Mouse (Mus musculus): ENCODE results near the gene Fkbp9. TPM values are rescaled to one million over a fixed set of nuclear protein-coding genes. Genes with fewer than 3 reads are reported as not detected.
"Not testable (repeated sequence)": the region's sequence is repeated elsewhere in the genome, so short reads cannot be mapped to it uniquely, and the experiment has no call there.

Gene Fkbp9
- polyA plus RNA-seq, 1 experiment from 2014 or later = 55.4 TPM

DNA sequence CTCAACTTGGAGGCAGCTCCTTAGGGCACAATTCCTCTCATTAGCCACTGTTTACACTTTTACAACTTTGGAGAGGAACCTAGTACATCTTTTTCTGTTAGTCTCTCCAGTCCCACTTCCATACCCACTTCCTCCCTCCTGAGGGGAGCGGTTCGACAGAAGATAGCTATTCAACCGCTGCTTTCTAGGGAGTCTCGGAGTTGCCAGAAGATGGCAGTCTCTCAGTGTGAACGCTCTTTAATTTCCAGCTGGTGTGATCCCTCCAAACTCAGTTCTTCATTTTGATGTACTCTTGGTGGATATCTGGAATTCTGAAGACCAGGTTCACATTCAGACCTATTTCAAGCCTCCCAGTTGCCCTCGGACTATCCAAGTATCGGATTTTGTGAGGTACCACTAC, 18.5 kb downstream of the Fkbp9 start:
- Histone ChIP-seq H3K4me2 (replicated peaks; ENCODE audit: low read depth, low read length) (no peak overlapping the region), H3K4me1 (replicated peaks; ENCODE audit: control insufficient read depth, insufficient read depth, low read length) (no peaks in the 10 kb centered on the region), H3K9ac (ENCODE audit: low read depth, low read length) (no peak overlapping the region), H3K27ac (ENCODE audit: low read depth, low read length) (no peak overlapping the region), H3K4me3 (ENCODE audit: low read depth, low read length) (no peak overlapping the region), H3K36me3 (ENCODE audit: control insufficient read depth, insufficient read depth, low read length) (no peaks in the 10 kb centered on the region), H3K27me3 (ENCODE audit: control insufficient read depth, insufficient read depth, low read length) (no peaks in the 10 kb centered on the region), H3K9me3 (ENCODE audit: control insufficient read depth, low read length) (no peaks in the 10 kb centered on the region)
- no peak for ATAC-seq (ENCODE audit: low FRiP score)
- 82% methylated on average over 7 of the region's 7 CpGs for WGBS
- DNase-seq (ENCODE audit: low spot score) = peak; percentile 13

DNA sequence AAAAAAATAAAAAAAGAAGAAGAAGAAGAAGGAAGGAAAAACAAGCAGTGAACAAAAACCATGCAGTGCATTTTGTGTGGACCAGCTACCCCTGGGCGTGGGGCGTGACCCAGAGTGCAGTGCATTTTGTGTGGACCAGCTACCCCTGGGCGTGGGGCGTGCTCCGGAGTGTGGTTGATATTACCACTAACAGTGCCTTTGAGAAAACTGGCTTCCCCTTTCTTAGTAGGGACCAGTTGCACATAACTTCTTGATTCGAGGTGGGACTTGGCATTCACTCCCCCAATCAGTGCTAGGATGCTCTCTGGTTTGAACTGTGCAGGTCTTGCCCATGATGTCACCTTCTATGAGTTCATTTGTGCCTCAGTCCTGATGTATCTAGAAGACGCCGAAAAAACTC, 22.9 kb downstream of the Fkbp9 start:
- DNase-seq (ENCODE audit: low spot score) = no peak
- no peak overlapping the region for H3K4me3 ChIP-seq (ENCODE audit: low read depth, low read length)
- WGBS = 92% methylated on average over 8 of the region's 8 CpGs
- no peak overlapping the region for H3K9ac ChIP-seq (ENCODE audit: low read depth, low read length)
- no peaks in the 10 kb centered on the region for H3K4me1 ChIP-seq (replicated peaks; ENCODE audit: control insufficient read depth, insufficient read depth, low read length)
- no peak overlapping the region for H3K4me2 ChIP-seq (replicated peaks; ENCODE audit: low read depth, low read length)
- no peaks in the 10 kb centered on the region for H3K9me3 ChIP-seq (ENCODE audit: control insufficient read depth, low read length)
- no peak overlapping the region for H3K27ac ChIP-seq (ENCODE audit: low read depth, low read length)
- H3K36me3 ChIP-seq (ENCODE audit: control insufficient read depth, insufficient read depth, low read length) = no peaks in the 10 kb centered on the region
- H3K27me3 ChIP-seq (ENCODE audit: control insufficient read depth, insufficient read depth, low read length) = no peaks in the 10 kb centered on the region
- no peak for ATAC-seq (ENCODE audit: low FRiP score)

DNA sequence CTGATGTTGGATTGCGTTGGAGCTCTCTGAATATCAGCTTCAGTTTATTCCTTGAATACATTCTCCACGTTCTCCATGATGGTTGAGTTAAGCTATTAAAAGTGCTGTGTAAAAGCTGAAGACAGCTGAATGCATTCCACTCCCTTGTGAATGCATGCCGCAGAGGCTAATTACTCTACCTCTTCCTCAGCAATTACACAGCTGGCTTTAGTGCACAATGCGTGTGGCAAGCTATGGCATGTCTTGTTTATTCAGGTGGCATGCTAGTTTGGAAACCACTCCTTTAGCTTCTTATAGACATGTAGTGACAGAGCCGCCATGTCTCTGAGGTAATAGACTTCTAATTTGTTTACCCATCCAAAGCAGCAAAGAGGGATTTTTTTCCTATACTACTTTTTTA, 24.9 kb downstream of the Fkbp9 start:
- Histone ChIP-seq H3K4me3 (ENCODE audit: low read depth, low read length) (no peak overlapping the region), H3K27me3 (ENCODE audit: control insufficient read depth, insufficient read depth, low read length) (no peaks in the 10 kb centered on the region), H3K36me3 (ENCODE audit: control insufficient read depth, insufficient read depth, low read length) (no peaks in the 10 kb centered on the region), H3K9ac (ENCODE audit: low read depth, low read length) (no peak overlapping the region), H3K9me3 (ENCODE audit: control insufficient read depth, low read length) (no peaks in the 10 kb centered on the region), H3K4me1 (replicated peaks; ENCODE audit: control insufficient read depth, insufficient read depth, low read length) (no peaks in the 10 kb centered on the region), H3K27ac (ENCODE audit: low read depth, low read length) (no peak overlapping the region), H3K4me2 (replicated peaks; ENCODE audit: low read depth, low read length) (no peak overlapping the region)
- DNase-seq (ENCODE audit: low spot score) (no peak), ATAC-seq (ENCODE audit: low FRiP score) (no peak)
- WGBS = 78% methylated on average over 5 of the region's 5 CpGs

DNA sequence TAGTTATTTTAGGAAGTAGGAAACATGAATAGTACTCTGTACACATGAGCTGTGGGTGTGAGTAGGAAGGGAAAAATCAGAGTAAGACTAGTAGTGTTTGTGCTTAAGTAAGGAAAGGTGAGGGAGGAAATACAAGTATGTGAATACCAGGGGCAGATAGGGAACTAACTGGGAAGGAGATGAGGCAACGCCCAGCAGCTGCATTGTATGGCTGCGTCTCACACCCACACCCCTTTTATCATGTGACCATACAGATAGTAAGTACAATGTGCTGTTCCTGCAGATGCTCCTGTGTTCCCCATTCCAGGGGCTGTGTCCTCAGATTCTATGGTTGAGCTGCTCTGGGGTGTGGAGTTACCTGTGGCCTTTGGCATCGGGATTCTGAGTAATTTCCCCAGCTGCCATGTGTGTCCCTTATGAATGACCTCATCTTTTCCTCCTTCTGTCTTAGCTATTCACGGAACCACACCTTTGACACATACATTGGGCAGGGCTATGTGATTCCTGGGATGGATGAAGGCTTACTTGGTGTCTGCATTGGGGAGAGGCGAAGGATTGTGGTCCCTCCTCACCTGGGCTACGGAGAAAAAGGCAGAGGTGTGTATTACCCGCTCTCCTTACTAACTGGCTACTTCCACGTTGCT, 28.5 kb downstream of the Fkbp9 start:
- Histone ChIP-seq H3K9ac (ENCODE audit: low read depth, low read length) (no peak overlapping the region), H3K9me3 (ENCODE audit: control insufficient read depth, low read length) (no peaks in the 10 kb centered on the region), H3K27me3 (ENCODE audit: control insufficient read depth, insufficient read depth, low read length) (no peaks in the 10 kb centered on the region), H3K4me3 (ENCODE audit: low read depth, low read length) (no peak overlapping the region), H3K36me3 (ENCODE audit: control insufficient read depth, insufficient read depth, low read length) (no peaks in the 10 kb centered on the region), H3K4me1 (replicated peaks; ENCODE audit: control insufficient read depth, insufficient read depth, low read length) (no peaks in the 10 kb centered on the region), H3K27ac (ENCODE audit: low read depth, low read length) (no peak overlapping the region), H3K4me2 (replicated peaks; ENCODE audit: low read depth, low read length) (no peak overlapping the region)
- DNase-seq (ENCODE audit: low spot score) (no peak), ATAC-seq (ENCODE audit: low FRiP score) (no peak)
- WGBS = 94% methylated on average over 8 of the region's 8 CpGs

DNA sequence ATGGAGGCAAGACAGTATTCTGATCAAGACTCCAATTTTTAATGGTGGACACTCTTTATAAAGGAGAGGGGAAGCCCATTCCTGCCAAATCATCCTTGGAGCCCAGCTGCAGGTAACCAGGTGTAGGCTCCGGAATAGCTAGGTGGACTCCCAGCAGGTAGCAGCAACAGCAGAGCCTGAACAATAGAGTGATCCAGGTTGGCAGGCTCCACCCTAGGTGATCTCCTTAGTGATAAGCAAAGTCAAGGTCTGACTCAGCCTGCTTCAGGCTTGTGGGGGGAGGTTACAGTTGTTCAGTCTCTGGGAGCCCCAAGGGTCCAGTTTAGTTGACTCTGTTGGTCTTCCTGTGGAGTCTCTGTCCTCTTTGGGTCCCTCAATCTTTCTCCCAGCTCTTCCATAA, 35.0 kb downstream of the Fkbp9 start:
- not testable (repeated sequence) for DNase-seq (ENCODE audit: low spot score); H3K9me3 ChIP-seq (ENCODE audit: control insufficient read depth, low read length); H3K4me1 ChIP-seq (replicated peaks; ENCODE audit: control insufficient read depth, insufficient read depth, low read length); H3K27me3 ChIP-seq (ENCODE audit: control insufficient read depth, insufficient read depth, low read length); H3K4me2 ChIP-seq (replicated peaks; ENCODE audit: low read depth, low read length); ATAC-seq (ENCODE audit: low FRiP score); H3K27ac ChIP-seq (ENCODE audit: low read depth, low read length); H3K4me3 ChIP-seq (ENCODE audit: low read depth, low read length); H3K36me3 ChIP-seq (ENCODE audit: control insufficient read depth, insufficient read depth, low read length); H3K9ac ChIP-seq (ENCODE audit: low read depth, low read length)
- 70% methylated on average over 1 of the region's 1 CpGs for WGBS

DNA sequence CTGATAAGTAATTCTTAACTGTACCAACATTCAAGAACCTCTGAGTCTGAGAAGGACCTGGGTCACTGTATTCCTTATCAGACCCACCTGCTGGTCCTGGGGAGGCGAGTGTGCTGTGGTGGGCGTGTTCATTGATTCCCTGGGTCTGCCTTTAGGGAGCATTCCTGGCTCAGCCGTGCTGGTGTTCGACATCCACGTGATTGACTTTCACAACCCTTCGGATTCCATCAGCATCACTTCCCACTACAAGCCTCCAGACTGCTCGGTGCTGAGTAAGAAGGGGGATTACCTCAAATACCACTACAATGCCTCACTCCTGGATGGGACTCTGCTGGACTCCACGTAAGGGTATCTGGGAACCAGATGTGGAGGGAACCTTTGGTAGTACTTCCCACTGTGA, 36.7 kb downstream of the Fkbp9 start:
- Histone ChIP-seq H3K9ac (ENCODE audit: low read depth, low read length) (no peak overlapping the region), H3K36me3 (ENCODE audit: control insufficient read depth, insufficient read depth, low read length) (no peaks in the 10 kb centered on the region), H3K27me3 (ENCODE audit: control insufficient read depth, insufficient read depth, low read length) (no peaks in the 10 kb centered on the region), H3K27ac (ENCODE audit: low read depth, low read length) (no peak overlapping the region), H3K4me3 (ENCODE audit: low read depth, low read length) (no peak overlapping the region), H3K4me1 (replicated peaks; ENCODE audit: control insufficient read depth, insufficient read depth, low read length) (no peaks in the 10 kb centered on the region), H3K9me3 (ENCODE audit: control insufficient read depth, low read length) (no peaks in the 10 kb centered on the region), H3K4me2 (replicated peaks; ENCODE audit: low read depth, low read length) (no peak overlapping the region)
- WGBS = 72% methylated on average over 8 of the region's 8 CpGs
- no peak for ATAC-seq (ENCODE audit: low FRiP score)
- DNase-seq (ENCODE audit: low spot score) = no peak

DNA sequence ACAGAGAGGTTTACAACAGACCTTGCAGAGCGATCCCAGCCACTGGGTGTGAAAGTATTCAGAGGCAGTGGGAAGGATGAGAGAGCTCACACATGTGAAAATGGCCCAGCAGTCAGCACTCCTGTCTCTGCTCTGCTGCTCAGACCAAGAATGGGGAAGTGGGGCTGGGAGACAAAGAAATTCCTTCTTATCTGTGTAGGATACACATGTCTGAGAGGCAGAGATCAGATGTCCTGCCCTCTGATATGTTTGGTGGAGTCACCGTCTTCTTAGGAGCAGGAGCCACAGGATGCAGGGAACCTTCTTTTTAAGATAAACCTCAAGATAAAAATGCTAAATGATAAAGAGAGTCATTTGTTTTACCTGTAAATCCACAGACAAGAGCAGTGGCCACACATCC, 38.2 kb downstream of the Fkbp9 start:
- 90% methylated on average over 2 of the region's 2 CpGs for WGBS
- ATAC-seq (ENCODE audit: low FRiP score) = no peak
- no peak overlapping the region for H3K27ac ChIP-seq (ENCODE audit: low read depth, low read length)

DNA sequence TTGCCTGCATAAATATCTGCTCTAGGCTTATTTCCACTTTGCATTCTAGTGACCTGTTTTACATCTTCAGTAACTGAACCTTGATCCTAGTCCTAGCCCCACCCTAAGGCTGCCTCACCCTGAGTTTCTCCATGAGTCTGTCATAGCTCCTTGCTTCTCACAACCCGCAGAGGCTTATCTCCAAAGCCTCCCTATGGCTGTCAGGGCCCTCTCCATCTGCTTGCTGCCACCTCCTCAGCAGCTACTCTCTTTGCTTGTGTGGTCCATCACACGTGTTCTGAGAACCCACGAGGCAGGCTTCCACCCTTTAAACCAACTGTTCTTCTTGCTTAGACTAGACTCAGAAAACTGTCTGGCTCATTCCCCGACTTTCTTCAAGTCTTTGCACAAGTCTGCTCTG, 45.0 kb downstream of the Fkbp9 start:
- DNase-seq (ENCODE audit: low spot score) (no peak), ATAC-seq (ENCODE audit: low FRiP score) (no peak)
- H3K4me1 ChIP-seq (replicated peaks; ENCODE audit: control insufficient read depth, insufficient read depth, low read length) = no peaks in the 10 kb centered on the region
- no peak overlapping the region for H3K4me2 ChIP-seq (replicated peaks; ENCODE audit: low read depth, low read length)
- H3K27me3 ChIP-seq (ENCODE audit: control insufficient read depth, insufficient read depth, low read length) = no peaks in the 10 kb centered on the region
- 0 out of 2 replicates have a peak, but pooled peaks cover under 1% of the 10 kb centered on the region for H3K36me3 ChIP-seq (ENCODE audit: control insufficient read depth, insufficient read depth, low read length)
- H3K4me3 ChIP-seq (ENCODE audit: low read depth, low read length) = no peak overlapping the region
- H3K27ac ChIP-seq (ENCODE audit: low read depth, low read length) = no peak overlapping the region
- H3K9me3 ChIP-seq (ENCODE audit: control insufficient read depth, low read length) = no peaks in the 10 kb centered on the region
- WGBS = 91% methylated on average over 4 of the region's 4 CpGs
- no peak overlapping the region for H3K9ac ChIP-seq (ENCODE audit: low read depth, low read length)

More for the DNA sequence above, 38.2 kb downstream of the Fkbp9 start:
- Histone ChIP-seq H3K9ac (ENCODE audit: low read depth, low read length) (no peak overlapping the region), H3K36me3 (ENCODE audit: control insufficient read depth, insufficient read depth, low read length) (no peaks in the 10 kb centered on the region), H3K9me3 (ENCODE audit: control insufficient read depth, low read length) (no peaks in the 10 kb centered on the region), H3K4me1 (replicated peaks; ENCODE audit: control insufficient read depth, insufficient read depth, low read length) (no peaks in the 10 kb centered on the region), H3K4me2 (replicated peaks; ENCODE audit: low read depth, low read length) (no peak overlapping the region), H3K27me3 (ENCODE audit: control insufficient read depth, insufficient read depth, low read length) (no peaks in the 10 kb centered on the region), H3K4me3 (ENCODE audit: low read depth, low read length) (no peak overlapping the region)
- no peak for DNase-seq (ENCODE audit: low spot score)

DNA sequence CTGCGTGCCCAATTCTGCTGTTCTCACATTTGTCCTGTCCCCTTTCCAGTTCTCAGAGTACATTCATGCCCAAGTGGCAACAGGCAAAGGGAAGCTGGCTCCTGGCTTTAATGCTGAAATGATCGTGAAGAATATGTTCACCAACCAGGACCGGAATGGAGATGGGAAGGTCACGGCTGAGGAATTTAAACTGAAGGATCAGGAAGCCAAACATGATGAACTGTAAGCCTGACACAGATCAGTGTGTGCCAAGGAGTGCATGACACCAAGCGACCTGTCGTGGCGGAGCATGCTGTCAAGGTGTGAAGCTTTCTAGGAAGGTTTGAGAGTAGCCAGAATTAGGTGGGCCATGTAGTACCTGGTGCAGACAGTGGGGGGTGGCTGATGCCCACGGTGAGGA, 46.1 kb downstream of the Fkbp9 start:
- no peaks in the 10 kb centered on the region for H3K9me3 ChIP-seq (ENCODE audit: control insufficient read depth, low read length)
- ATAC-seq (ENCODE audit: low FRiP score) (no peak), DNase-seq (ENCODE audit: low spot score) (no peak)
- no peaks in the 10 kb centered on the region for H3K4me1 ChIP-seq (replicated peaks; ENCODE audit: control insufficient read depth, insufficient read depth, low read length)
- H3K4me2 ChIP-seq (replicated peaks; ENCODE audit: low read depth, low read length) = no peak overlapping the region
- H3K27me3 ChIP-seq (ENCODE audit: control insufficient read depth, insufficient read depth, low read length) = no peaks in the 10 kb centered on the region
- no peak overlapping the region for H3K27ac ChIP-seq (ENCODE audit: low read depth, low read length)
- 94% methylated on average over 8 of the region's 8 CpGs for WGBS
- no peak overlapping the region for H3K4me3 ChIP-seq (ENCODE audit: low read depth, low read length)
- no peak overlapping the region for H3K9ac ChIP-seq (ENCODE audit: low read depth, low read length)
- 0 out of 2 replicates have a peak, but pooled peaks cover 2% of the 10 kb centered on the region for H3K36me3 ChIP-seq (ENCODE audit: control insufficient read depth, insufficient read depth, low read length)

Measured in hindbrain, embryonic 11.5 days (tissue).